Mouse (Mus musculus): ENCODE data around the gene Aig1.

DNA sequence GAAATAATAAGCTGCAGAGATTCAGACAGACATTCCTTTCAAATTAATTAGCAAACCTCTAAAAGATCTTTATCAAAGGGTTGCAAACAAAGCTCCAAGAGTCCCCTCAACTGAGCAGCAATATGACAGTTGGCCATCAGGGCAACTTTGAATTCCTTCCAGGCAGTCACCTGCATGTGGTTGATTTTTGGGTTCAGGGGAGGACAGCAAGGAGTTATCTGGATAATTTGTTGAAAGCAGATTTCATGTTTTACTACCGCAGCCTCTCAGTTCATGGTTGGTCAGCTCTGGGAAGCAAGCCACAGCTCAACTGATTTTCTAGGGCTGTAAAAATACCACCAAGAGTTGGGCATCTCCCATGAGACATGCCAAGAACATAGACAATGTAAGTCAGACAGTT lies 98.1 kb downstream of the Aig1 start:
- TF ChIP-seq POLR2A (IDR thresholded peaks at IDR 0.05; ENCODE audit: control insufficient read depth in 1 of 2, insufficient read depth in 1 of 2, low read depth in 1 of 2, low read length in 2 of 2, poor library complexity in 1 of 2) (no peak), SIN3A (IDR thresholded peaks at IDR 0.05; ENCODE audit: low read length) (no peak), USF2 (IDR thresholded peaks at IDR 0.05; ENCODE audit: borderline replicate concordance in 1 of 2, insufficient read depth in 1 of 2, low read depth in 1 of 2, low read length in 2 of 2) (no peak), TAL1 (IDR thresholded peaks at IDR 0.05; ENCODE audit: low read length) (no peak), CTCF (IDR thresholded peaks at IDR 0.05 in 2 of 3, conservative IDR thresholded peaks at IDR 0.05 in 1 of 3; ENCODE audit: control insufficient read depth in 1 of 3, insufficient read depth in 1 of 3, low read depth in 2 of 3, low read length in 3 of 3, poor library complexity in 1 of 3, severe bottlenecking in 1 of 3) (no peak), EP300 (IDR thresholded peaks at IDR 0.05; ENCODE audit: low read depth in 1 of 2, low read length in 2 of 2) (no peak), POLR2AphosphoS2 (IDR thresholded peaks at IDR 0.05; ENCODE audit: low read length) (no peak), RCOR1 (IDR thresholded peaks at IDR 0.05; ENCODE audit: low read depth, low read length) (no peak), GABPA (IDR thresholded peaks at IDR 0.05; ENCODE audit: low read depth, low read length) (no peak), ZKSCAN1 (IDR thresholded peaks at IDR 0.05; ENCODE audit: low read depth, low read length) (no peak)
